In the genomic region with DNA sequence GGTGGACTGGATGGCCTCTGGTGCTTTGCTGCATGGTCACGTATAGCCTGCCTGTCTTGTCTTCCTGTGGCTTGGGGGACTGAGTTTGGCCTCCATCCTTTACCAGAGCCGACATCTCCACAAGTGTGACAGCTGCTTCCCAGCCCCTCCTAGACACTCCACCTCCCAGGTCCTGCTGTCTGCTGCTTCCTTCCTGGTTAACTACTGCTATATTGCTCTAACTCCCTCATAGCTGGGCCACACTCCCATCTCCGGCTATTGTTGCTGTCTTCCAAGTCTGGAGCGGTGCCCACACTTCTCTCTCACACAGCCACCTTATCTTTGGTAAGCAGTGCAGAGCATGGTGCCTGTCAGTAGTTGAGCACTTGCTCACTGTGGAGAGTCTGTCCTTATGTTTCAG, we compare ENCODE assay signal across 9 mouse cellular contexts. TPM values are rescaled to one million over a fixed set of nuclear protein-coding genes. Genes with fewer than 3 reads are reported as not detected.
DNase-seq lines count a peak whose midpoint lies in the region; ATAC-seq and TF ChIP-seq lines count a peak whose summit lies in the region.
"Had no signal": no experiment of that assay in that cellular context is flagged by ENCODE, and none has a peak within 500 bp of the region (broad histone marks: within the 10 kb centered on the region; RNA-seq: fewer than 3 reads in every experiment).

No protein-coding gene starts in this region.

- no peak for TF ChIP-seq CTCF in cerebellum, adult 2 months (IDR thresholded peaks at IDR 0.05; ENCODE audit: borderline replicate concordance, insufficient read depth, low read depth, low read length)
- TF ChIP-seq CTCF in heart, adult 2 months (IDR thresholded peaks at IDR 0.05) = no peak

- no peaks in the 10 kb centered on the region for H3K27me3 ChIP-seq in cerebellum, adult 2 months (ENCODE audit: control insufficient read depth, insufficient read depth, low read length)
- H3K27me3 ChIP-seq in heart, adult 2 months (ENCODE audit: control insufficient read depth, insufficient read depth, low read length) = no peaks in the 10 kb centered on the region
- no peaks in the 10 kb centered on the region for H3K27me3 ChIP-seq in stomach, embryonic 15.5 days (replicated peaks)

- H3K79me2 ChIP-seq in heart, adult 2 months (replicated peaks; ENCODE audit: control insufficient read depth, insufficient read depth, low read length) = peaks cover 5% of the 10 kb centered on the region

- TF ChIP-seq EP300 in heart, adult 2 months (IDR thresholded peaks at IDR 0.05; ENCODE audit: insufficient read depth, low read depth, low read length) = peak; percentile 87

- TF ChIP-seq POLR2A in cerebellum, adult 2 months (IDR thresholded peaks at IDR 0.05; ENCODE audit: borderline replicate concordance, insufficient read depth, low read length) = no peak
- TF ChIP-seq POLR2A in heart, adult 2 months (IDR thresholded peaks at IDR 0.05; ENCODE audit: insufficient read depth, low read depth, low read length) = peak; percentile 91

- peak overlapping the region; percentile 85 for H3K9ac ChIP-seq in heart, adult 2 months (ENCODE audit: low read depth, low read length)
- H3K9ac ChIP-seq in stomach, embryonic 15.5 days = no peak overlapping the region

- intact Hi-C loops in heart, adult 2 months (cut with DNase I) = loop anchor here (1.0 kb wide), 1 partner anchor 26 kb away; no protein-coding TSS in a partner anchor

- no peak for ATAC-seq in stomach, embryonic 15.5 days (ENCODE audit: insufficient read depth, low FRiP score, low read depth)

- peak overlapping the region; percentile 55; the same call in 1 of the 2 replicates for H3K27ac ChIP-seq in cerebellum, adult 2 months (ENCODE audit: insufficient read depth, low read length)
- peak overlapping the region; percentile 98 for H3K27ac ChIP-seq in heart, adult 2 months
- peak overlapping the region; percentile 93; the same call in 1 of the 2 replicates for H3K27ac ChIP-seq in stomach, embryonic 15.5 days

- 34% methylated on average over 4 of the region's 4 CpGs for WGBS in cerebellum, adult 2 months
- 2% methylated on average over 4 of the region's 4 CpGs for whole genome bisulfite sequencing in heart, adult 2 months
- WGBS in stomach, embryonic 15.5 days = 65% methylated on average over 4 of the region's 4 CpGs

- peak overlapping the region; percentile 71; the same call in 1 of the 2 replicates for H3K4me2 ChIP-seq in stomach, embryonic 15.5 days

- peaks cover 34% of the 10 kb centered on the region for H3K36me3 ChIP-seq in heart, adult 2 months (ENCODE audit: control insufficient read depth, insufficient read depth, low read length)
- H3K36me3 ChIP-seq in stomach, embryonic 15.5 days = peaks cover 19% of the 10 kb centered on the region

- peaks cover 47% of the 10 kb centered on the region for H3K4me1 ChIP-seq in cerebellum, adult 2 months (ENCODE audit: control insufficient read depth, insufficient read depth, low read length)
- peaks cover 40% of the 10 kb centered on the region for H3K4me1 ChIP-seq in heart, adult 2 months (ENCODE audit: control insufficient read depth, insufficient read depth, low read length)
- peaks cover 29% of the 10 kb centered on the region for H3K4me1 ChIP-seq in stomach, embryonic 15.5 days

- H3K4me3 ChIP-seq in cerebellum, adult 2 months (replicated peaks; ENCODE audit: insufficient read depth, low read depth, low read length) = peak overlapping the region; percentile 32
- H3K4me3 ChIP-seq in heart, adult 2 months = peak overlapping the region; percentile 81
- no peak overlapping the region for H3K4me3 ChIP-seq in stomach, embryonic 15.5 days (replicated peaks)

- peak in 1 of 2 experiments; percentile 21 for DNase-seq in cerebellum, adult 2 months
- DNase-seq in cerebellum, postnatal 10 days = no peak
- DNase-seq in heart, adult 2 months = peak; percentile 80 to 86
- peak; percentile 79 for DNase-seq in kidney, adult 11 months
- peak; percentile 71 to 81 for DNase-seq in lung, adult 18-20 months
- DNase-seq in layer of hippocampus, adult 9-10 months (ENCODE audit: low spot score) = no peak
- no peak for DNase-seq in urinary bladder, postnatal 4 days (ENCODE audit: low spot score in 2 of 2)

- no peaks in the 10 kb centered on the region for H3K9me3 ChIP-seq in stomach, embryonic 15.5 days

RNA-seq across cellular contexts. Expression of gene Gm28035, which starts 0.6 kb away (rescaled TPM):
- polyA plus RNA-seq in cerebellum, adult 2 months (2012; rRNA removed) = 8.5 and 8.6 TPM in 2 replicates
- total RNA-seq in heart, adult 2 months (2021) = 1 to 10 TPM; 4.6 to 6.0 TPM
- polyA plus RNA-seq in heart, adult 2 months (2012; rRNA removed) = 7.6 and 14.7 TPM in 2 replicates
- 0.22 and 0.35 TPM in 2 replicates for polyA plus RNA-seq in stomach, embryonic 15.5 days (2015; fragmentation: Nextera tagmentation; extraction: Ambion mirVana)

RNA-seq across cellular contexts. Expression of gene Lrrc8a, which starts 2.3 kb away (rescaled TPM):
- 54.8 and 58.0 TPM in 2 replicates for polyA plus RNA-seq in cerebellum, adult 2 months (2012; rRNA removed)
- total RNA-seq in heart, adult 2 months (2021) = 10 to 100 TPM; 68.2 to 83.3 TPM
- 46.4 and 49.1 TPM in 2 replicates for polyA plus RNA-seq in heart, adult 2 months (2012; rRNA removed)
- polyA plus RNA-seq in stomach, embryonic 15.5 days (2015; fragmentation: Nextera tagmentation; extraction: Ambion mirVana) = 37.2 and 37.6 TPM in 2 replicates

RNA-seq across cellular contexts. Expression of gene Phyhd1, which starts 26.2 kb away (rescaled TPM):
- 25.7 and 30.2 TPM in 2 replicates for polyA plus RNA-seq in cerebellum, adult 2 months (2012; rRNA removed)
- total RNA-seq in heart, adult 2 months (2021) = 100 to 1,000 TPM; 112 to 148 TPM
- 108 and 180 TPM in 2 replicates for polyA plus RNA-seq in heart, adult 2 months (2012; rRNA removed)
- polyA plus RNA-seq in stomach, embryonic 15.5 days (2015; fragmentation: Nextera tagmentation; extraction: Ambion mirVana) = 13.1 and 14.2 TPM in 2 replicates

RNA-seq across cellular contexts. Expression of gene Kyat1, which starts 34.1 kb away (rescaled TPM):
- polyA plus RNA-seq in cerebellum, adult 2 months (2012; rRNA removed) = 45.6 and 55.8 TPM in 2 replicates
- 10 to 100 TPM; 32.1 to 35.7 TPM for total RNA-seq in heart, adult 2 months (2021)
- polyA plus RNA-seq in heart, adult 2 months (2012; rRNA removed) = 57.5 and 68.6 TPM in 2 replicates
- 16.2 and 17.4 TPM in 2 replicates for polyA plus RNA-seq in stomach, embryonic 15.5 days (2015; fragmentation: Nextera tagmentation; extraction: Ambion mirVana)

RNA-seq across cellular contexts. Expression of gene Gm28038, which starts 41.1 kb away (rescaled TPM):
- not detected in 2 replicates for polyA plus RNA-seq in cerebellum, adult 2 months (2012; rRNA removed)
- 1 to 10 TPM; 2.6 to 6.3 TPM for total RNA-seq in heart, adult 2 months (2021)
- not detected in 2 replicates for polyA plus RNA-seq in heart, adult 2 months (2012; rRNA removed)
- not detected in 2 replicates for polyA plus RNA-seq in stomach, embryonic 15.5 days (2015; fragmentation: Nextera tagmentation; extraction: Ambion mirVana)
- polyA plus RNA-seq: embryonic facial prominence, embryonic 11.5 days had no signal

Comparison
In these comparisons a context has a peak if more than half of its experiments do, and no peak if none do; other contexts are left out.
1. DNase-seq: peak in heart, adult 2 months (2 of 2), kidney, adult 11 months (single experiment) and lung, adult 18-20 months (2 of 2); none in cerebellum, postnatal 10 days (0 of 2), layer of hippocampus, adult 9-10 months (single experiment) and urinary bladder, postnatal 4 days (0 of 2).
2. Peak in every context shown above with its lines, with median percentiles within 50 percentile points of each other: H3K27ac ChIP-seq.